Mouse (Mus musculus): Measurements from ENCODE around the gene Slamf9. TPM values are rescaled to one million over a fixed set of nuclear protein-coding genes. Genes with fewer than 3 reads are reported as not detected.

The Slamf9 gene
- total and polyA plus RNA-seq, 3 experiments = 0.38 TPM; not detected in 2

GRCm38 (mm10) chr1:172501371-172502144, 26.4 kb downstream of the Slamf9 start:
- Histone ChIP-seq H3K9me3 (replicated peaks; ENCODE audit: insufficient read depth, low read length) (no peaks in the 10 kb centered on the region), H3K4me1 (ENCODE audit: control insufficient read depth in 1 of 2, insufficient read depth in 2 of 2, low read length in 2 of 2) (peaks cover 9 to 37% of the 10 kb centered on the region in 2 experiments), H3K36me3 (ENCODE audit: control insufficient read depth in 1 of 2, insufficient read depth in 2 of 2, low read length in 2 of 2) (peaks cover 0 to 25% of the 10 kb centered on the region in 2 experiments; a peak in 2 of 4 replicates), H3K9ac (ENCODE audit: control insufficient read depth, low read depth, low read length, poor library complexity, severe bottlenecking) (peak overlapping the region; percentile 61), H3K27ac (ENCODE audit: control insufficient read depth, low read depth, low read length) (peak overlapping the region; percentile 78), H3K4me3 (ENCODE audit: control insufficient read depth in 1 of 2, insufficient read depth in 1 of 2, low read depth in 2 of 2, low read length in 2 of 2) (peak overlapping the region; percentile 65 to 91), H3K79me2 (ENCODE audit: control insufficient read depth, insufficient read depth, low read length, poor library complexity) (peaks cover 43% of the 10 kb centered on the region), H3K27me3 (ENCODE audit: control insufficient read depth in 1 of 2, insufficient read depth in 2 of 2, low read length in 2 of 2) (no peaks in the 10 kb centered on the region)
- DNase-seq (ENCODE audit: low read depth, low spot score) = peak; percentile 62
- no peak for TF ChIP-seq SMC3 (IDR thresholded peaks at IDR 0.05; ENCODE audit: low read depth, low read length)
- TF ChIP-seq SIN3A (IDR thresholded peaks at IDR 0.05; ENCODE audit: low read length) = no peak; the same call in 1 of the 2 replicates
- TF ChIP-seq RCOR1 (IDR thresholded peaks at IDR 0.05; ENCODE audit: low read depth, low read length) = no peak
- TF ChIP-seq MEF2A (IDR thresholded peaks at IDR 0.05; ENCODE audit: extremely low read depth, insufficient replicate concordance, low read depth, low read length, poor library complexity, severe bottlenecking) = no peak
- TF ChIP-seq ZMIZ1 (IDR thresholded peaks at IDR 0.05; ENCODE audit: low read depth, low read length) = no peak
- TF ChIP-seq NRF1 (IDR thresholded peaks at IDR 0.05; ENCODE audit: insufficient read depth, low read depth, low read length, poor library complexity, severe bottlenecking) = no peak
- no peak for TF ChIP-seq E2F4 (IDR thresholded peaks at IDR 0.05; ENCODE audit: borderline replicate concordance, low read depth, low read length)
- TF ChIP-seq CHD1 (IDR thresholded peaks at IDR 0.05; ENCODE audit: low read depth, low read length) = no peak
- TF ChIP-seq CTCF (IDR thresholded peaks at IDR 0.05 in 2 of 3, conservative IDR thresholded peaks at IDR 0.05 in 1 of 3; ENCODE audit: control insufficient read depth in 1 of 3, insufficient read depth in 1 of 3, low read depth in 2 of 3, low read length in 3 of 3, poor library complexity in 1 of 3, severe bottlenecking in 1 of 3) = no peak
- no peak for TF ChIP-seq TBP (IDR thresholded peaks at IDR 0.05; ENCODE audit: low read depth, low read length)
- TF ChIP-seq CHD2 (IDR thresholded peaks at IDR 0.05; ENCODE audit: low read length) = no peak
- TF ChIP-seq TAL1 (IDR thresholded peaks at IDR 0.05; ENCODE audit: low read length) = no peak
- no peak for TF ChIP-seq GATA1 (IDR thresholded peaks at IDR 0.05; ENCODE audit: low read depth, low read length)
- no peak; a peak in 1 of 4 replicates for TF ChIP-seq POLR2A (IDR thresholded peaks at IDR 0.05; ENCODE audit: control insufficient read depth in 1 of 2, insufficient read depth in 1 of 2, low read depth in 1 of 2, low read length in 2 of 2, poor library complexity in 1 of 2)
- TF ChIP-seq ZKSCAN1 (IDR thresholded peaks at IDR 0.05; ENCODE audit: low read depth, low read length) = no peak
- no peak for TF ChIP-seq USF1 (IDR thresholded peaks at IDR 0.05; ENCODE audit: low read depth, low read length)
- no peak for TF ChIP-seq GABPA (IDR thresholded peaks at IDR 0.05; ENCODE audit: low read depth, low read length)
- TF ChIP-seq HCFC1 (IDR thresholded peaks at IDR 0.05; ENCODE audit: low read depth, low read length) = no peak
- 0 out of 2 replicates have a peak, but pooled peaks have one; percentile 35 for TF ChIP-seq ELF1 (IDR thresholded peaks at IDR 0.05; ENCODE audit: low read depth, low read length)
- 0 out of 4 replicates have a peak, but pooled peaks of 1 of the 2 experiments have one; percentile 16 for TF ChIP-seq EP300 (IDR thresholded peaks at IDR 0.05; ENCODE audit: low read depth in 1 of 2, low read length in 2 of 2)
- no peak for TF ChIP-seq JUND (IDR thresholded peaks at IDR 0.05; ENCODE audit: low read depth, low read length)
- peak; percentile 29; the same call in 1 of the 2 replicates for TF ChIP-seq ZNF384 (IDR thresholded peaks at IDR 0.05; ENCODE audit: low read depth, low read length)
- TF ChIP-seq POLR2AphosphoS2 (IDR thresholded peaks at IDR 0.05; ENCODE audit: low read length) = no peak
- no peak for TF ChIP-seq MYC (IDR thresholded peaks at IDR 0.05; ENCODE audit: low read depth, low read length)
- TF ChIP-seq MAFK (IDR thresholded peaks at IDR 0.05; ENCODE audit: borderline replicate concordance, low read depth, low read length) = no peak
- no peak for TF ChIP-seq MAX (IDR thresholded peaks at IDR 0.05; ENCODE audit: low read length)
- 0 out of 2 replicates have a peak, but pooled peaks have one; percentile 32 for TF ChIP-seq UBTF (IDR thresholded peaks at IDR 0.05; ENCODE audit: borderline replicate concordance, insufficient read depth, low read depth, low read length)
- TF ChIP-seq MAZ (IDR thresholded peaks at IDR 0.05; ENCODE audit: low read depth, low read length) = 0 out of 2 replicates have a peak, but pooled peaks have one; percentile 22
- no peak for TF ChIP-seq MYB (IDR thresholded peaks at IDR 0.05; ENCODE audit: low read depth, low read length)
- peak; percentile 53 for TF ChIP-seq MXI1 (IDR thresholded peaks at IDR 0.05; ENCODE audit: low read depth, low read length)
- TF ChIP-seq USF2 (IDR thresholded peaks at IDR 0.05; ENCODE audit: borderline replicate concordance in 1 of 2, insufficient read depth in 1 of 2, low read depth in 1 of 2, low read length in 2 of 2) = no peak
- no peak for TF ChIP-seq POLR2AphosphoS5 (IDR thresholded peaks at IDR 0.05; ENCODE audit: borderline replicate concordance, low read depth, low read length)
- no peak for TF ChIP-seq KAT2A (conservative IDR thresholded peaks at IDR 0.05; ENCODE audit: low read depth, low read length)
- no peak for TF ChIP-seq RAD21 (IDR thresholded peaks at IDR 0.05; ENCODE audit: low read depth, low read length)
- TF ChIP-seq NELFE (IDR thresholded peaks at IDR 0.05; ENCODE audit: low read depth, low read length) = no peak
- no peak for TF ChIP-seq TCF12 (IDR thresholded peaks at IDR 0.05; ENCODE audit: low read depth, low read length)

Data from MEL (cell line).